Mouse (Mus musculus): ENCODE results near the gene Epn3. TPM values are rescaled to one million over a fixed set of nuclear protein-coding genes. Genes with fewer than 3 reads are reported as not detected.

Gene Epn3
- total and polyA plus RNA-seq, 2 experiments from 2014 or later = 2.7 to 3.6 TPM

GRCm38 (mm10) chr11:94451091-94451773 lies 48.5 kb downstream of the Epn3 start:
- H3K9me3 ChIP-seq (ENCODE audit: low read length) = no peaks in the 10 kb centered on the region
- no peak overlapping the region for H3K4me2 ChIP-seq (ENCODE audit: low read depth, low read length)
- H3K4me3 ChIP-seq (ENCODE audit: low read length) = no peak overlapping the region
- H3K27ac ChIP-seq = no peak overlapping the region
- 68% methylated on average over 12 of the region's 12 CpGs for WGBS
- no peak for ATAC-seq
- DNase-seq (ENCODE audit: low spot score) = no peak
- H3K36me3 ChIP-seq (ENCODE audit: insufficient read depth, low read length) = no peaks in the 10 kb centered on the region
- no peak for TF ChIP-seq CTCF (IDR thresholded peaks at IDR 0.05; ENCODE audit: low read depth)
- H3K27me3 ChIP-seq (ENCODE audit: insufficient read depth, low read length) = no peaks in the 10 kb centered on the region
- H3K4me1 ChIP-seq (ENCODE audit: insufficient read depth, low read length) = peaks cover 18% of the 10 kb centered on the region
- H3K9ac ChIP-seq (replicated peaks; ENCODE audit: low read length) = no peak overlapping the region

- peak overlapping the region; percentile 58; the same call in 1 of the 2 replicates for H3K27ac ChIP-seq
- no peaks in the 10 kb centered on the region for H3K9me3 ChIP-seq (ENCODE audit: low read length)
- peaks cover 22% of the 10 kb centered on the region for H3K4me1 ChIP-seq (ENCODE audit: insufficient read depth, low read length)
- no peaks in the 10 kb centered on the region for H3K27me3 ChIP-seq (ENCODE audit: insufficient read depth, low read length)
- H3K4me3 ChIP-seq (ENCODE audit: low read length) = no peak overlapping the region
- no peak overlapping the region for H3K9ac ChIP-seq (replicated peaks; ENCODE audit: low read length)
- DNase-seq (ENCODE audit: low spot score) (no peak), ATAC-seq (no peak)
- WGBS = 25% methylated on average over 5 of the region's 5 CpGs
- no peaks in the 10 kb centered on the region for H3K36me3 ChIP-seq (ENCODE audit: insufficient read depth, low read length)
- TF ChIP-seq CTCF (IDR thresholded peaks at IDR 0.05; ENCODE audit: low read depth) = no peak
- no peak overlapping the region for H3K4me2 ChIP-seq (ENCODE audit: low read depth, low read length)
Measured at GRCm38 (mm10) chr11:94449886-94450285, 49.9 kb downstream of the Epn3 start.

GRCm38 (mm10) chr11:94449239-94449638 lies 50.5 kb downstream of the Epn3 start:
- ATAC-seq (no peak), DNase-seq (ENCODE audit: low spot score) (no peak)
- H3K4me3 ChIP-seq (ENCODE audit: low read length) = no peak overlapping the region
- no peak overlapping the region for H3K9ac ChIP-seq (replicated peaks; ENCODE audit: low read length)
- no peak overlapping the region for H3K4me2 ChIP-seq (ENCODE audit: low read depth, low read length)
- H3K4me1 ChIP-seq (ENCODE audit: insufficient read depth, low read length) = peaks cover 19% of the 10 kb centered on the region
- WGBS = 29% methylated on average over 8 of the region's 8 CpGs
- no peak for TF ChIP-seq CTCF (IDR thresholded peaks at IDR 0.05; ENCODE audit: low read depth)
- no peaks in the 10 kb centered on the region for H3K27me3 ChIP-seq (ENCODE audit: insufficient read depth, low read length)
- H3K9me3 ChIP-seq (ENCODE audit: low read length) = no peaks in the 10 kb centered on the region
- H3K36me3 ChIP-seq (ENCODE audit: insufficient read depth, low read length) = no peaks in the 10 kb centered on the region
- H3K27ac ChIP-seq = peak overlapping the region; percentile 58; the same call in 1 of the 2 replicates

GRCm38 (mm10) chr11:94447017-94447416 lies 52.8 kb downstream of the Epn3 start:
- 9% methylated on average over 3 of the region's 3 CpGs for WGBS
- no peak overlapping the region for H3K9ac ChIP-seq (replicated peaks; ENCODE audit: low read length)
- no peaks in the 10 kb centered on the region for H3K9me3 ChIP-seq (ENCODE audit: low read length)
- no peaks in the 10 kb centered on the region; the same call in 1 of the 2 replicates for H3K36me3 ChIP-seq (ENCODE audit: insufficient read depth, low read length)
- H3K27me3 ChIP-seq (ENCODE audit: insufficient read depth, low read length) = no peaks in the 10 kb centered on the region
- H3K4me2 ChIP-seq (ENCODE audit: low read depth, low read length) = no peak overlapping the region
- ATAC-seq (no peak), DNase-seq (ENCODE audit: low spot score) (no peak)
- TF ChIP-seq CTCF (IDR thresholded peaks at IDR 0.05; ENCODE audit: low read depth) = no peak
- H3K4me1 ChIP-seq (ENCODE audit: insufficient read depth, low read length) = peaks cover 22% of the 10 kb centered on the region
- no peak overlapping the region for H3K27ac ChIP-seq
- H3K4me3 ChIP-seq (ENCODE audit: low read length) = no peak overlapping the region

GRCm38 (mm10) chr11:94445300-94445699 lies 54.5 kb downstream of the Epn3 start:
- no peak for TF ChIP-seq CTCF (IDR thresholded peaks at IDR 0.05; ENCODE audit: low read depth)
- H3K27me3 ChIP-seq (ENCODE audit: insufficient read depth, low read length) = no peaks in the 10 kb centered on the region
- WGBS = 37% methylated on average over 4 of the region's 4 CpGs
- H3K9ac ChIP-seq (replicated peaks; ENCODE audit: low read length) = no peak overlapping the region
- H3K9me3 ChIP-seq (ENCODE audit: low read length) = no peaks in the 10 kb centered on the region
- H3K4me1 ChIP-seq (ENCODE audit: insufficient read depth, low read length) = peaks cover 29% of the 10 kb centered on the region; the same call in 1 of the 2 replicates
- no peaks in the 10 kb centered on the region; the same call in 1 of the 2 replicates for H3K36me3 ChIP-seq (ENCODE audit: insufficient read depth, low read length)
- no peak overlapping the region for H3K4me2 ChIP-seq (ENCODE audit: low read depth, low read length)
- DNase-seq (ENCODE audit: low spot score) = no peak
- no peak overlapping the region for H3K4me3 ChIP-seq (ENCODE audit: low read length)
- ATAC-seq = no peak
- 0 out of 2 replicates have a peak overlapping the region, but pooled peaks have one; percentile 26 for H3K27ac ChIP-seq

GRCm38 (mm10) chr11:94444829-94445228 lies 54.9 kb downstream of the Epn3 start:
- 39% methylated on average over 5 of the region's 5 CpGs for WGBS
- H3K4me2 ChIP-seq (ENCODE audit: low read depth, low read length) = no peak overlapping the region
- no peaks in the 10 kb centered on the region for H3K27me3 ChIP-seq (ENCODE audit: insufficient read depth, low read length)
- DNase-seq (ENCODE audit: low spot score) (no peak), ATAC-seq (no peak)
- no peaks in the 10 kb centered on the region; the same call in 1 of the 2 replicates for H3K36me3 ChIP-seq (ENCODE audit: insufficient read depth, low read length)
- H3K9ac ChIP-seq (replicated peaks; ENCODE audit: low read length) = no peak overlapping the region
- no peak overlapping the region for H3K27ac ChIP-seq
- peaks cover 29% of the 10 kb centered on the region; the same call in 1 of the 2 replicates for H3K4me1 ChIP-seq (ENCODE audit: insufficient read depth, low read length)
- no peaks in the 10 kb centered on the region for H3K9me3 ChIP-seq (ENCODE audit: low read length)
- TF ChIP-seq CTCF (IDR thresholded peaks at IDR 0.05; ENCODE audit: low read depth) = no peak
- no peak overlapping the region for H3K4me3 ChIP-seq (ENCODE audit: low read length)

- H3K9ac ChIP-seq (replicated peaks; ENCODE audit: low read length) = no peak overlapping the region
- peaks cover 24% of the 10 kb centered on the region; the same call in 1 of the 2 replicates for H3K4me1 ChIP-seq (ENCODE audit: insufficient read depth, low read length)
- no peak for TF ChIP-seq CTCF (IDR thresholded peaks at IDR 0.05; ENCODE audit: low read depth)
- H3K27ac ChIP-seq = 0 out of 2 replicates have a peak overlapping the region, but pooled peaks have one; percentile 11
- H3K4me2 ChIP-seq (ENCODE audit: low read depth, low read length) = no peak overlapping the region
- no peaks in the 10 kb centered on the region; the same call in 1 of the 2 replicates for H3K36me3 ChIP-seq (ENCODE audit: insufficient read depth, low read length)
- no peaks in the 10 kb centered on the region for H3K9me3 ChIP-seq (ENCODE audit: low read length)
- DNase-seq (ENCODE audit: low spot score) (no peak), ATAC-seq (no peak)
- no peaks in the 10 kb centered on the region for H3K27me3 ChIP-seq (ENCODE audit: insufficient read depth, low read length)
- no peak overlapping the region for H3K4me3 ChIP-seq (ENCODE audit: low read length)
- 48% methylated on average over 9 of the region's 9 CpGs for WGBS
Measured at GRCm38 (mm10) chr11:94441752-94442151, 58.0 kb downstream of the Epn3 start.
